Mouse (Mus musculus): ENCODE results near the gene Ptprf.

Ptprf gene

GRCm38 (mm10) chr4:118216726-118217595, 74.2 kb downstream of the Ptprf start:
- peak in 1 of 2 experiments; percentile 76 for DNase-seq (ENCODE audit: low spot score in 2 of 2)

DNA sequence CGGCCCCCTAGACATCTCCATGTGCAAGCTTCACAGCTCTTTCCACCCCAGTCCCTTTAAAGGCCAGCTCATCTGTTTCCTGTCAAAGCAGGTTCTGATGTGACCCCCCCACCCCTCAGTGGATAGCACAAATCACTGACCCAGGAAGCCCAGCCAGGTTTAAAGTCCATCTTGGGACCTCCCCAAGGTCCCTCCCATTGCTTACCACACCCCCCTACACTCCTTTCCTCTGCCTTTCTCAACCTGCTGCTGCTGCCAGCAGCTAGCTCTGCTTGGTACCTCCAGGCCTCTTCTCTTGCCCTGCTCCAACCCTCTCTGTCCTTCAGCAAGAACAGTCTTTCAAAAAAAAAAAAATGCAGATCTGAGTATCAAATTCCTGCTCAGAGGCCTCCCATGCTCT, 76.3 kb downstream of the Ptprf start:
- DNase-seq (ENCODE audit: low spot score in 2 of 2), result no peak

- no peak for DNase-seq (ENCODE audit: low spot score in 2 of 2)
These were observed 84.1 kb downstream of the Ptprf start for GRCm38 (mm10) chr4:118206918-118207640.

- no peak for DNase-seq (ENCODE audit: low spot score in 2 of 2)
These were observed 85.3 kb downstream of the Ptprf start for GRCm38 (mm10) chr4:118205906-118206305.

GRCm38 (mm10) chr4:118199093-118199492, 92.1 kb downstream of the Ptprf start:
- no peak for DNase-seq (ENCODE audit: low spot score in 2 of 2)

GRCm38 (mm10) chr4:118198606-118199005, 92.6 kb downstream of the Ptprf start:
- DNase-seq (ENCODE audit: low spot score in 2 of 2), result no peak

DNA sequence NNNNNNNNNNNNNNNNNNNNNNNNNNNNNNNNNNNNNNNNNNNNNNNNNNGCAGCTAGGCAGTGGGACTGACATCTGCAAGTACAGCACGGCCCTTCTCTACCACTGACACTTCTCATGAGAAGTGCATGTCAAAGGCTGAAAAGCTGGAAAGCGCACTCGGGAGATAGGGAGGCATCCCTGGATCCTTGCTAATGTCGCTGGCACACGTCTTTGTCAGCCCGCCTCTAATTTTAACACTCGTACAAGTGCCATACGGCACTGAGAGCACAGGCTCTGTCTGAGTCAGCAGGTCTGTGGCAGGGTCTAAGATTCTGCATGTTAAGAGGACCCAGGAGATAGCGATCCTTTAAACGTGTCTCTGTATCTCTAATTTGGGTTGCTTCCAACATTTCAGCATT, 95.0 kb downstream of the Ptprf start:
- no peak for DNase-seq (ENCODE audit: low spot score in 2 of 2)

- DNase-seq (ENCODE audit: low spot score in 2 of 2), result no peak
These were observed 110.7 kb downstream of the Ptprf start for GRCm38 (mm10) chr4:118180301-118181080.

DNA sequence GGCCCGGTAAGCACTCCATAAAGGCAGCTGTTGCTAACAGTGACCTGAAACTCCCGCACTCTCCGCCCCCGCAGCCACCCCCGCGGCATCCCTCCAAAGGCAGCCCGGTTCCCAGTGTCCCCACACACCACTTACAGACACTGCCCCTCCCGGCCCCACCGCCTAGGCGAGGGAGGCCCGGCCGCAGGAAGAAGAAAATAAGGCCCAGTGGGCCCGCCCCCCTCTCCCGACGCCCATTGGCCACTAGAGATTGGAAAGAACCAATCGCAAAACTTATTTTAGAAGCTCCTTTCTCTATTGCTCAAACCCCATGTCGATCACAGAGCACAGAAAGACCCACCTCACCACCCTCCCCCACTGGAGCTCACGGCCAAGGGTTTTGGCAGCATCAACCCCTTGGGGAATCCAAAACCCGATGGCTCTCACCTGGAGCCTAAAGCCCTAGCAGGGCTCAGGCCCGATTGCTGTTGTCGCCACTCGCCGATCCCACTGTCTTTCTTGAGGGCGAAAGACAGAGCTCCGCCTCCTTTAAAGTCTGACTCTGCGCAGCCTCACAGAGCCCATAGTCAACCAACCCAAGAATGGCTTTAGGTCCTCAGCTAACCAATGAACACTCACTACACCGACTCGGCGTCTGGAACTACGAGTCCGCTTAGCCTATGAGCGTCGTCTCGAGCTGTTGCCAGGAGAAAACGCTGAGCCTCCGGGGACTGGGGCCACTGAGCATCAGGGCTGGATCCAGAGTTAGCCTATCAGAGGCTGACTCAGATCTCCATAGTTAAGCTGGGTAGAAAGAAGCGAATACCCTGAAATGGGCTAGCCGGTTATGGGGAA, 111.5 kb downstream of the Ptprf start, which contains the start of gene Kdm4a:
TSS of gene Kdm4a (minus strand) at position 577 of the 834 bp plus-strand sequence.
- DNase-seq (ENCODE audit: low spot score in 2 of 2), result peak; percentile 79 to 85

DNA sequence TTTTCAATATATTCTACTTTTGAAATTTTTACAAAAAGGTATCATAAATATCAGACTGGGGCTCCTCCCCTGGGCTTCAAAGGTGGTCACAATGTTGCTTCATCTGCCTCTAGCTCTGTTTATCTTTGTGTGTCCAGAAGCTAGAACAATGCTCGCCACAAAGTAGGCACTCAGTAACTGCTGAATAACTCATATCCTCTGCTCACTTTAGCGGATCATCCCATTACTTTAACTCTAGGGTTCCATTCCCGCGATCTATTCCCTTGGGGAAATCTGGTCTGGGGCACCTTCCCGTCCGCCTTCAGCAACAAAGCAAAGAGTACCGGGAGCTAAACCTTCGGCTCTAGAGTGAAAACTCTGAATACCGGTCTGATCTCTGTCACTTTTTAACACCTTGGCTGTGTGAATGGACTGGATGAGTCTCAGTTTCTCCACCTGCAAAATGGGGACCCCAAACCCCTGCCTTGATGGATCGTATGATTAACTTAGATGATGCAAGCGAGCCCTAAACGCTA, 112.2 kb downstream of the Ptprf start:
- no peak for DNase-seq (ENCODE audit: low spot score in 2 of 2)

GRCm38 (mm10) chr4:118172461-118172860, 118.7 kb downstream of the Ptprf start:
- no peak for DNase-seq (ENCODE audit: low spot score in 2 of 2)

DNA sequence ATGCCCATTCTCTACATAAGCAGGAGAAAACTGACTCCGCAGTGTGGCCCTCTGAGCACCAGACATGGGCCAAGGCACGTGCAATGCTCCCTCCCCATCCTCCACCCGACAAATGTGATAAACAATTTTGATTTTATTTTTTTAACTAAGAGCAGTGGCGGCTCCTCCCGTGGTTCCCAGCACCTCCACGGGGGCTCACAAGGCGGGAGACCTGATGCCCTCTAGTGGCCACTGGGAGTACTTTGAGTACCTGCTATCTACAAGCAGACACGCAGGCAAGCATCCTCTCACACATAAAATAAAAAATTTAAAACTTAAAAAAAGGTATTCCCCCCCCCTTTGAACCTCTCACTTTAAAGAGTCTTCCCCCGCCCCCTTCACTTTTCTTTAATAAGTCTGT, 120.2 kb downstream of the Ptprf start:
- DNase-seq (ENCODE audit: low spot score in 2 of 2), result no peak

- no peak for DNase-seq (ENCODE audit: low spot score in 2 of 2)
These were observed 129.1 kb downstream of the Ptprf start for GRCm38 (mm10) chr4:118162123-118162522.
